Comparison of ENCODE assay signal across 15 mouse cellular contexts in the genomic region with DNA sequence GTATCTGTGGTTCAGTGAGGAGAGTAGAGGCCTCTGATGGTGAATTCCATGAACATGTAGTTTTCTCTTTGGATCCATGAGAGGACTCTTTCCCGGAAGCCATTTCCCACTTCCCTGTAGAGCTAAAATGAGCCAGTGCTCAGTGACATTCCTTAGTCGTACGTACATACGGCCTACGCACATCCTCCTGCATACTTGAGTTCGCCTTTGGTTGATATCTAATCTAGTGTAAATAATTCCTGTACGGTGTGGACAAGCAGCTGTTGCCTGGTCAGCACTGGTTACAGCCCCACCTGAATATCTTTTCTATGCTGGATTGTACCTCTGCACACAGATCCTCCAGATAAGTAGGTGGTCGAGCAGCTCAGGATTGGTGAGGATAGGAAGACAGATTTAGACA.
DNase-seq lines count a peak whose midpoint lies in the region; ATAC-seq lines count a peak whose summit lies in the region.
"Had no signal": no experiment of that assay in that cellular context is flagged by ENCODE, and none has a peak within 500 bp of the region (broad histone marks: within the 10 kb centered on the region; RNA-seq: fewer than 3 reads in every experiment).

No protein-coding gene starts in this region.

- no peak for ATAC-seq in kidney, embryonic 15.5 days (replicated peaks; ENCODE audit: low FRiP score)
- no peak for ATAC-seq in kidney, embryonic 14.5 days (ENCODE audit: low FRiP score, low TSS enrichment)
- ATAC-seq in lung, embryonic 16.5 days (ENCODE audit: low read depth), result peak; percentile 56
- ATAC-seq in liver, embryonic 15.5 days (ENCODE audit: insufficient read depth), result 0 out of 2 replicates have a peak, but pooled peaks have one; percentile 12
- no peak for ATAC-seq in granulocyte monocyte progenitor cell, adult 5-6 weeks (replicated peaks; ENCODE audit: poor library complexity, severe bottlenecking)
- ATAC-seq: forebrain, postnatal 0 days; inflammation-experienced regulatory T-cells, adult 6 months; midbrain, embryonic 16.5 days had no signal

- WGBS in kidney, embryonic 15.5 days, result 60% methylated on average over 8 of the region's 8 CpGs
- WGBS in kidney, embryonic 14.5 days, result 66% methylated on average over 8 of the region's 8 CpGs
- 50% methylated on average over 8 of the region's 8 CpGs for WGBS in lung, embryonic 16.5 days
- WGBS in liver, embryonic 15.5 days (ENCODE audit: insufficient replicate concordance), result 53% methylated on average over 8 of the region's 8 CpGs

- H3K4me1 ChIP-seq in kidney, embryonic 15.5 days, result peaks cover 52% of the 10 kb centered on the region
- peaks cover 24% of the 10 kb centered on the region for H3K4me1 ChIP-seq in kidney, embryonic 14.5 days (ENCODE audit: control insufficient read depth, insufficient read depth, low read length)
- H3K4me1 ChIP-seq in lung, embryonic 16.5 days (replicated peaks; ENCODE audit: control insufficient read depth, insufficient read depth, low read length), result peaks cover 60% of the 10 kb centered on the region
- H3K4me1 ChIP-seq in liver, embryonic 15.5 days (replicated peaks), result peaks cover 73% of the 10 kb centered on the region

- no peak overlapping the region for H3K9ac ChIP-seq in kidney, embryonic 15.5 days
- H3K9ac ChIP-seq in kidney, embryonic 14.5 days (ENCODE audit: low read depth, low read length), result no peak overlapping the region
- H3K9ac ChIP-seq in lung, embryonic 16.5 days (ENCODE audit: low read length), result 0 out of 2 replicates have a peak overlapping the region, but pooled peaks have one; percentile 9
- no peak overlapping the region for H3K9ac ChIP-seq in liver, embryonic 15.5 days
- H3K9ac ChIP-seq: embryonic facial prominence, embryonic 12.5 days; forebrain, postnatal 0 days had no signal

- H3K4me2 ChIP-seq in kidney, embryonic 15.5 days, result no peak overlapping the region
- H3K4me2 ChIP-seq in kidney, embryonic 14.5 days (replicated peaks; ENCODE audit: low read depth, low read length), result no peak overlapping the region
- H3K4me2 ChIP-seq in lung, embryonic 16.5 days (ENCODE audit: low read depth, low read length), result no peak overlapping the region; the same call in 1 of the 2 replicates
- peak overlapping the region; percentile 56 for H3K4me2 ChIP-seq in liver, embryonic 15.5 days
- H3K4me2 ChIP-seq: embryonic facial prominence, embryonic 12.5 days had no signal

- no peak for DNase-seq in lung, postnatal 14 days
- peak; percentile 69 for DNase-seq in yolk sac, embryonic 10.5 days (ENCODE audit: low spot score)
- no peak for DNase-seq in urinary bladder, adult 2 months (ENCODE audit: low spot score)
- DNase-seq: cerebellum, adult 18-20 months; forebrain, postnatal 0 days; right cerebral cortex, postnatal 25 days; thymus, adult 18-20 months had no signal

- no peaks in the 10 kb centered on the region for H3K36me3 ChIP-seq in kidney, embryonic 15.5 days
- H3K36me3 ChIP-seq in kidney, embryonic 14.5 days (ENCODE audit: control insufficient read depth, insufficient read depth, low read length), result no peaks in the 10 kb centered on the region
- H3K36me3 ChIP-seq in lung, embryonic 16.5 days (ENCODE audit: control insufficient read depth, insufficient read depth, low read length), result peaks cover 3% of the 10 kb centered on the region; the same call in 1 of the 2 replicates
- no peaks in the 10 kb centered on the region for H3K36me3 ChIP-seq in liver, embryonic 15.5 days (replicated peaks)
- H3K36me3 ChIP-seq: embryonic facial prominence, embryonic 12.5 days had no signal

- no peaks in the 10 kb centered on the region for H3K27me3 ChIP-seq in kidney, embryonic 15.5 days
- no peaks in the 10 kb centered on the region for H3K27me3 ChIP-seq in kidney, embryonic 14.5 days (ENCODE audit: control insufficient read depth, insufficient read depth, low read length)
- H3K27me3 ChIP-seq in lung, embryonic 16.5 days (ENCODE audit: control insufficient read depth, insufficient read depth, low read depth, low read length), result no peaks in the 10 kb centered on the region
- no peaks in the 10 kb centered on the region for H3K27me3 ChIP-seq in liver, embryonic 15.5 days
- H3K27me3 ChIP-seq: embryonic facial prominence, embryonic 12.5 days had no signal

- peak overlapping the region; percentile 51 for H3K27ac ChIP-seq in kidney, embryonic 15.5 days
- H3K27ac ChIP-seq in kidney, embryonic 14.5 days (ENCODE audit: low read depth, low read length), result no peak overlapping the region
- peak overlapping the region; percentile 92 for H3K27ac ChIP-seq in lung, embryonic 16.5 days (ENCODE audit: low read length)
- peak overlapping the region; percentile 73 for H3K27ac ChIP-seq in liver, embryonic 15.5 days (replicated peaks)
- H3K27ac ChIP-seq: embryonic facial prominence, embryonic 12.5 days had no signal

- no peaks in the 10 kb centered on the region for H3K9me3 ChIP-seq in kidney, embryonic 15.5 days (replicated peaks)
- no peaks in the 10 kb centered on the region for H3K9me3 ChIP-seq in kidney, embryonic 14.5 days (ENCODE audit: control insufficient read depth, low read length)
- no peaks in the 10 kb centered on the region; the same call in 1 of the 2 replicates for H3K9me3 ChIP-seq in lung, embryonic 16.5 days (ENCODE audit: control insufficient read depth, low read length)
- H3K9me3 ChIP-seq in liver, embryonic 15.5 days (replicated peaks), result no peaks in the 10 kb centered on the region
- H3K9me3 ChIP-seq: embryonic facial prominence, embryonic 12.5 days had no signal

- H3K4me3 ChIP-seq in kidney, embryonic 15.5 days (replicated peaks), result no peak overlapping the region
- H3K4me3 ChIP-seq in kidney, embryonic 14.5 days (ENCODE audit: low read length), result no peak overlapping the region
- no peak overlapping the region for H3K4me3 ChIP-seq in lung, embryonic 16.5 days (ENCODE audit: low read length)
- H3K4me3 ChIP-seq in liver, embryonic 15.5 days (replicated peaks), result no peak overlapping the region
- H3K4me3 ChIP-seq: embryonic facial prominence, embryonic 12.5 days had no signal

Comparison
In these comparisons a context has a peak if more than half of its experiments do, and no peak if none do; other contexts are left out.
1. ATAC-seq: peak in lung, embryonic 16.5 days (single experiment) and liver, embryonic 15.5 days (single experiment); none in kidney, embryonic 15.5 days (single experiment), kidney, embryonic 14.5 days (single experiment) and granulocyte monocyte progenitor cell, adult 5-6 weeks (single experiment).